Mouse (Mus musculus) spleen, adult 18-20 months (tissue): ENCODE results near the gene Kctd13.
"Not testable (repeated sequence)": the region's sequence is repeated elsewhere in the genome, so short reads cannot be mapped to it uniquely, and the experiment has no call there.

ENCODE experiments used
- DNase-seq, 2 experiments: peaks; one replicate each; pipeline ENCODE4 v3.0.0; 2022; ENCODE audit warnings: mixed read lengths in 2 of 2

Kctd13 gene

GRCm38 (mm10) chr7:126928384-126929037 lies at the start of gene Kctd13:
TSS of gene Kctd13 (plus strand) at chr7:126928879.
- DNase-seq = peak; percentile 90 to 96

- DNase-seq = no peak
Measured at GRCm38 (mm10) chr7:126881040-126881439, 47.6 kb upstream of the Kctd13 start.

GRCm38 (mm10) chr7:126883731-126884181 lies 44.9 kb upstream of the Kctd13 start:
- DNase-seq = no peak

- peak; percentile 87 to 93 for DNase-seq
Measured at GRCm38 (mm10) chr7:126884286-126885164, 44.2 kb upstream of the Kctd13 start, which contains the start of gene Taok2. TSS of gene Taok2 (minus strand) at chr7:126884703.

- DNase-seq = no peak
Measured at GRCm38 (mm10) chr7:126887281-126887680, 41.4 kb upstream of the Kctd13 start.

- no peak for DNase-seq
Measured at GRCm38 (mm10) chr7:126888852-126889251, 39.8 kb upstream of the Kctd13 start.

GRCm38 (mm10) chr7:126896912-126897311 lies 31.8 kb upstream of the Kctd13 start:
- no peak for DNase-seq

- DNase-seq = peak; percentile 10 to 27
Measured at GRCm38 (mm10) chr7:126897390-126898101, 31.1 kb upstream of the Kctd13 start.

GRCm38 (mm10) chr7:126898102-126898990 lies 30.3 kb upstream of the Kctd13 start:
- peak; percentile 92 to 99 for DNase-seq

- DNase-seq = not testable (repeated sequence)
Measured at GRCm38 (mm10) chr7:126899781-126900180, 28.9 kb upstream of the Kctd13 start.

- DNase-seq = no peak
Measured at GRCm38 (mm10) chr7:126905590-126905989, 23.1 kb upstream of the Kctd13 start.

GRCm38 (mm10) chr7:126914844-126915243 lies 13.8 kb upstream of the Kctd13 start:
- DNase-seq = no peak

- not testable (repeated sequence) for DNase-seq
Measured at GRCm38 (mm10) chr7:126918356-126918755, 10.3 kb upstream of the Kctd13 start.

- DNase-seq = no peak
Measured at GRCm38 (mm10) chr7:126919973-126920372, 8.7 kb upstream of the Kctd13 start.

GRCm38 (mm10) chr7:126921563-126921962 lies 7.1 kb upstream of the Kctd13 start:
- DNase-seq = no peak

- no peak for DNase-seq
Measured at GRCm38 (mm10) chr7:126922624-126923060, 6.0 kb upstream of the Kctd13 start, which contains the start of gene Tmem219. TSS of gene Tmem219 (minus strand) at chr7:126922917.

GRCm38 (mm10) chr7:126923999-126924398 lies 4.7 kb upstream of the Kctd13 start:
- no peak for DNase-seq

- no peak for DNase-seq
Measured at GRCm38 (mm10) chr7:126926299-126926698, 2.4 kb upstream of the Kctd13 start.

- DNase-seq = no peak
Measured at GRCm38 (mm10) chr7:126929046-126929445, 367 bp downstream of the Kctd13 start.

- DNase-seq = no peak
Measured at GRCm38 (mm10) chr7:126932652-126933051, 4.0 kb downstream of the Kctd13 start.

GRCm38 (mm10) chr7:126941171-126941570 lies 12.5 kb downstream of the Kctd13 start:
- no peak for DNase-seq

GRCm38 (mm10) chr7:126941801-126942200 lies 13.1 kb downstream of the Kctd13 start:
- no peak for DNase-seq
